Mouse (Mus musculus) T-helper 2 cell (primary cell): Measurements from ENCODE around the gene Tmem252.
"Not testable (repeated sequence)": the region's sequence is repeated elsewhere in the genome, so short reads cannot be mapped to it uniquely, and the experiment has no call there.

ENCODE experiments used
- in situ Hi-C: fragments of 300-600 bp; cut with MboI, MseI; formaldehyde crosslinking; loops from one replicate; pipeline ENCODE4 v1.15.1; 2025; ENCODE audit warnings: high pct_unique_total_duplicates

The Tmem252 gene

GRCm38 (mm10) chr19:24677242-24677984 is 3.6 kb downstream of the Tmem252 start:
- in situ Hi-C loops: no loop called here

GRCm38 (mm10) chr19:24683016-24683720 is 9.4 kb downstream of the Tmem252 start:
- in situ Hi-C loops: no loop called here

GRCm38 (mm10) chr19:24686411-24686810 is 12.6 kb downstream of the Tmem252 start:
- in situ Hi-C loops: no loop called here

- in situ Hi-C loops: no loop called here
These were observed 14.5 kb downstream of the Tmem252 start for GRCm38 (mm10) chr19:24688327-24688726.

GRCm38 (mm10) chr19:24689531-24689930 is 15.7 kb downstream of the Tmem252 start:
- in situ Hi-C loops: no loop called here

GRCm38 (mm10) chr19:24692691-24693090 is 18.9 kb downstream of the Tmem252 start:
- in situ Hi-C loops: no loop called here

GRCm38 (mm10) chr19:24697946-24698345 is 24.1 kb downstream of the Tmem252 start:
- in situ Hi-C loops: no loop called here

GRCm38 (mm10) chr19:24698651-24699050 is 24.8 kb downstream of the Tmem252 start:
- in situ Hi-C loops: no loop called here

- in situ Hi-C loops: no loop called here
These were observed 25.4 kb downstream of the Tmem252 start for GRCm38 (mm10) chr19:24699196-24699595.

GRCm38 (mm10) chr19:24699910-24700309 is 26.1 kb downstream of the Tmem252 start:
- in situ Hi-C loops: no loop called here

- in situ Hi-C loops: no loop called here
These were observed 26.9 kb downstream of the Tmem252 start for GRCm38 (mm10) chr19:24700664-24701063.

- in situ Hi-C loops: no loop called here
These were observed 27.9 kb downstream of the Tmem252 start for GRCm38 (mm10) chr19:24701716-24702115.

GRCm38 (mm10) chr19:24703168-24703567 is 29.4 kb downstream of the Tmem252 start:
- in situ Hi-C loops: not testable (repeated sequence)

GRCm38 (mm10) chr19:24703680-24704079 is 29.9 kb downstream of the Tmem252 start:
- in situ Hi-C loops: no loop called here

GRCm38 (mm10) chr19:24704326-24704725 is 30.5 kb downstream of the Tmem252 start:
- in situ Hi-C loops: no loop called here

GRCm38 (mm10) chr19:24705395-24705794 is 31.6 kb downstream of the Tmem252 start:
- in situ Hi-C loops: no loop called here

GRCm38 (mm10) chr19:24707071-24707906 is 33.5 kb downstream of the Tmem252 start:
- in situ Hi-C loops: no loop called here

- in situ Hi-C loops: no loop called here
These were observed 34.2 kb downstream of the Tmem252 start for GRCm38 (mm10) chr19:24708032-24708431.

- in situ Hi-C loops: loop anchor here (5.0 kb wide), 1 partner anchor 156 kb away; no protein-coding TSS in a partner anchor
These were observed 42.7 kb downstream of the Tmem252 start for GRCm38 (mm10) chr19:24716303-24717097.

- in situ Hi-C loops: loop anchor here (5.0 kb wide), 1 partner anchor 154 kb away; no protein-coding TSS in a partner anchor
These were observed 44.2 kb downstream of the Tmem252 start for GRCm38 (mm10) chr19:24718021-24718420.

GRCm38 (mm10) chr19:24719504-24719903 is 45.7 kb downstream of the Tmem252 start:
- in situ Hi-C loops: loop anchor here (5.0 kb wide), 1 partner anchor 153 kb away; no protein-coding TSS in a partner anchor
